27 mouse cellular contexts compared by ENCODE assay signal in the genomic region with DNA sequence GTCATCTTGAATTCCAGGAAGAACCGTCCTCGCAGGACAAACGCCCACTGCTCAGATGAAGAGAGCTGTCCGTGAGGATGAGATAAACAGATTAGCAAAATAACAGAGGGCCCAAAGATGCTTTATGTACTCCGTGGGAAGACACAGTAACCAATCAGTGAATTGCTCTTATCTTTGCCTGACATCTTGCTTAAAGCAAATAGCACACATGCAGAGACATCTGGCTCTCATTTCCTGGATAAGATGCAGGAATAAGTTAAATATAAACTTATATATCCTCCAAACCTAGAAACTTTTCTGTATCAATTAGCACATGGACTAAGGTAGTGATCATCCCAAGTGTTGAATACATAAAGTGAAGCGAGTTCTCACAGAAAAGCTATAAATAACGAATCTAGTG.
DNase-seq lines count a peak whose midpoint lies in the region; ATAC-seq and TF ChIP-seq lines count a peak whose summit lies in the region.
"Had no signal": no experiment of that assay in that cellular context is flagged by ENCODE, and none has a peak within 500 bp of the region (broad histone marks: within the 10 kb centered on the region; RNA-seq: fewer than 3 reads in every experiment).

No protein-coding gene starts in this region.

- no peak overlapping the region for H3K9ac ChIP-seq in embryonic facial prominence, embryonic 12.5 days
- H3K9ac ChIP-seq: forebrain, postnatal 0 days; heart, embryonic 13.5 days; hindbrain, embryonic 14.5 days had no signal

- no peak for DNase-seq in gastrocnemius, adult 2 months
- DNase-seq in gastrocnemius, postnatal 25 days: no peak
- peak; percentile 4 for DNase-seq in 3T3-L1 (ENCODE audit: low read depth, low spot score)
- DNase-seq in c-Kit-positive CD71-positive TER-119-positive erythroid progenitor cells, embryonic 14.5 days (ENCODE audit: low spot score): no peak
- DNase-seq in adrenal gland, adult 8-10 months: no peak
- DNase-seq: adrenal gland, adult 2 months; adrenal gland, postnatal 25 days; cerebellum, adult 11 months; cerebellum, adult 2 months; cerebellum, postnatal 10 days; cerebellum, postnatal 36 days; embryo, embryonic 11 days; forebrain, postnatal 0 days; heart, adult 2 months; heart, postnatal 14 days; heart, postnatal 4 days; kidney, adult 11 months; kidney, adult 8-10 months had no signal

- H3K4me1 ChIP-seq in embryonic facial prominence, embryonic 12.5 days: peaks cover 4% of the 10 kb centered on the region
- no peaks in the 10 kb centered on the region for H3K4me1 ChIP-seq in embryonic fibroblast, embryonic 13.5 days (ENCODE audit: control insufficient read depth, insufficient read depth, low read length)
- H3K4me1 ChIP-seq: heart, embryonic 13.5 days had no signal

- ATAC-seq in embryonic facial prominence, embryonic 12.5 days (ENCODE audit: insufficient number of reproducible peaks, insufficient read depth, low FRiP score, low TSS enrichment): no peak
- ATAC-seq: CD4-positive, CD25-positive, alpha-beta regulatory T cell, adult 4 months; forebrain, embryonic 14.5 days; forebrain, postnatal 0 days; hindbrain, postnatal 0 days; inflammation-experienced regulatory T-cells, adult 6 months had no signal

- no peaks in the 10 kb centered on the region for H3K27me3 ChIP-seq in embryonic facial prominence, embryonic 12.5 days
- H3K27me3 ChIP-seq: heart, embryonic 13.5 days had no signal

- intact Hi-C loops in gastrocnemius, adult 2 months (cut with DNase I): no loop called here

- H3K9me3 ChIP-seq in embryonic facial prominence, embryonic 12.5 days: no peaks in the 10 kb centered on the region
- H3K9me3 ChIP-seq: heart, embryonic 10.5 days; heart, embryonic 13.5 days had no signal

- no peaks in the 10 kb centered on the region for H3K36me3 ChIP-seq in embryonic facial prominence, embryonic 12.5 days
- H3K36me3 ChIP-seq: heart, embryonic 10.5 days; heart, embryonic 13.5 days had no signal

- no peak overlapping the region for H3K4me3 ChIP-seq in gastrocnemius, adult 2 months
- no peak overlapping the region for H3K4me3 ChIP-seq in embryonic facial prominence, embryonic 12.5 days
- no peak overlapping the region for H3K4me3 ChIP-seq in embryonic fibroblast, embryonic 13.5 days (ENCODE audit: insufficient read depth, low read length)
- H3K4me3 ChIP-seq: heart, adult 2 months; heart, embryonic 10.5 days; heart, embryonic 13.5 days had no signal

- WGBS in embryonic facial prominence, embryonic 12.5 days: 50% methylated on average over 7 of the region's 7 CpGs

- no peak for TF ChIP-seq CTCF in gastrocnemius, adult 2 months (IDR thresholded peaks at IDR 0.05)
- TF ChIP-seq CTCF in embryonic fibroblast, embryonic 13.5 days (IDR thresholded peaks at IDR 0.05; ENCODE audit: borderline replicate concordance, insufficient read depth, low read length): no peak

- no peak for TF ChIP-seq POLR2A in embryonic fibroblast, embryonic 13.5 days (IDR thresholded peaks at IDR 0.05; ENCODE audit: low read depth, low read length)

- H3K4me2 ChIP-seq in embryonic facial prominence, embryonic 12.5 days (replicated peaks): no peak overlapping the region
- H3K4me2 ChIP-seq: heart, embryonic 13.5 days; hindbrain, embryonic 14.5 days had no signal

- H3K27ac ChIP-seq in gastrocnemius, adult 2 months: peak overlapping the region; percentile 48
- peak overlapping the region; percentile 26; the same call in 1 of the 2 replicates for H3K27ac ChIP-seq in embryonic facial prominence, embryonic 12.5 days
- H3K27ac ChIP-seq in embryonic fibroblast, embryonic 13.5 days (ENCODE audit: insufficient read depth, low read length): peak overlapping the region; percentile 31
- H3K27ac ChIP-seq: heart, adult 2 months; heart, embryonic 10.5 days; heart, embryonic 13.5 days; hindbrain, embryonic 14.5 days; hindbrain, postnatal 0 days had no signal
